In the genomic region with DNA sequence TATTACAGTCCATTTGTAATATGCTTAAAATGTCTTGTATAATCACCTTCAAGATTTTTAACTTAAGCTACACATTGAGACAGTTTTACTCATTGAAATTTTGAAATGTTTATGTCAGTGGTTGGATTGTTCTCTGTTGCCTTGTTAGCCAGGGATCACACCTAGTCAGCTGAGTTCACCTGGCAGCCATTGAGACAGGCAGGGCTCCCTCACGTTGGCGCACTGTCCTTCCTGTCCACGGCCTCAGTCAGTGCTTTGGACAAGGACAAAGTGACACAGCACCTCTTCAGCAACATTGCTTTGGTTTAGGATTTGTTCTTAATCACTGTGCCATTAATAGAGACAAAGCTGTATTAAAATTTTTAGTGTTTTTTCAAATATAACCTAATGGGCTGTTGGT, we compare ENCODE assay signal across 22 mouse cellular contexts.
DNase-seq lines count a peak whose midpoint lies in the region; TF ChIP-seq lines count a peak whose summit lies in the region.
"Had no signal": no experiment of that assay in that cellular context is flagged by ENCODE, and none has a peak within 500 bp of the region (broad histone marks: within the 10 kb centered on the region; RNA-seq: fewer than 3 reads in every experiment).

No protein-coding gene starts in this region.

- intact Hi-C loops in gastrocnemius, adult 2 months (cut with DNase I) = loop anchor here (5.0 kb wide), 1 partner anchor 448 kb away; no protein-coding TSS in a partner anchor
- intact Hi-C loops in heart, postnatal 36 days (cut with DNase I) = loop anchor here (2.0 to 5.0 kb wide), 3 partner anchors 408 to 590 kb away; no protein-coding TSS in a partner anchor

- H3K4me3 ChIP-seq in gastrocnemius, adult 2 months = no peak overlapping the region; the same call in 1 of the 2 replicates
- H3K4me3 ChIP-seq in heart, embryonic 10.5 days = no peak overlapping the region
- H3K4me3 ChIP-seq: embryonic facial prominence, embryonic 15.5 days; erythroblast, embryonic 14.5 days; forebrain, embryonic 10.5 days; heart, embryonic 15.5 days; hindbrain, embryonic 13.5 days; intestine, embryonic 15.5 days had no signal

- no peak for TF ChIP-seq CTCF in gastrocnemius, adult 2 months (IDR thresholded peaks at IDR 0.05)

- peaks cover 10% of the 10 kb centered on the region; the same call in 1 of the 2 replicates for H3K4me1 ChIP-seq in heart, embryonic 10.5 days
- H3K4me1 ChIP-seq: embryonic facial prominence, embryonic 15.5 days; hindbrain, embryonic 13.5 days had no signal

- H3K27ac ChIP-seq in gastrocnemius, adult 2 months = peak overlapping the region; percentile 76
- H3K27ac ChIP-seq in heart, embryonic 10.5 days = no peak overlapping the region
- H3K27ac ChIP-seq: embryonic facial prominence, embryonic 15.5 days; forebrain, embryonic 10.5 days; heart, embryonic 15.5 days; hindbrain, embryonic 13.5 days; intestine, embryonic 15.5 days had no signal

- no peaks in the 10 kb centered on the region for H3K27me3 ChIP-seq in heart, embryonic 10.5 days (ENCODE audit: insufficient read depth, poor library complexity, severe bottlenecking)
- H3K27me3 ChIP-seq: CH12.LX; embryonic facial prominence, embryonic 15.5 days; heart, embryonic 15.5 days; hindbrain, embryonic 13.5 days; intestine, embryonic 15.5 days; Patski had no signal

- no peaks in the 10 kb centered on the region for H3K9me3 ChIP-seq in heart, embryonic 10.5 days
- H3K9me3 ChIP-seq: embryonic facial prominence, embryonic 15.5 days; forebrain, embryonic 10.5 days; heart, embryonic 15.5 days; hindbrain, embryonic 13.5 days; intestine, embryonic 15.5 days had no signal

- WGBS in heart, embryonic 10.5 days = 87% methylated on average over 3 of the region's 3 CpGs

- H3K36me3 ChIP-seq in heart, embryonic 10.5 days = no peaks in the 10 kb centered on the region
- H3K36me3 ChIP-seq: embryonic facial prominence, embryonic 15.5 days; forebrain, embryonic 10.5 days; heart, embryonic 15.5 days; hindbrain, embryonic 13.5 days; intestine, embryonic 15.5 days had no signal

- peak; percentile 43 for DNase-seq in gastrocnemius, adult 2 months
- DNase-seq in gastrocnemius, adult 8-10 months (ENCODE audit: low spot score in 2 of 2) = no peak
- peak; percentile 37 to 64 for DNase-seq in heart, adult 9 months (ENCODE audit: low spot score in 2 of 2)
- DNase-seq in heart, embryonic 10.5 days (ENCODE audit: low spot score) = no peak
- DNase-seq in heart, postnatal 36 days = peak; percentile 26 to 43
- DNase-seq in layer of hippocampus, adult 11-12 months (ENCODE audit: low spot score) = no peak
- no peak for DNase-seq in frontal cortex, postnatal 14 days (ENCODE audit: low spot score in 2 of 2)
- DNase-seq: adrenal gland, adult 8-10 months; cerebellum, adult 11 months; cerebellum, adult 8-10 months; cerebellum, postnatal 14 days; embryo, embryonic 11 days; gastrocnemius, postnatal 14 days; kidney, adult 18-20 months had no signal

Comparison
In these comparisons a context has a peak if more than half of its experiments do, and no peak if none do; other contexts are left out.
1. DNase-seq: peak in gastrocnemius, adult 2 months (single experiment), heart, adult 9 months (2 of 2) and heart, postnatal 36 days (2 of 2); none in gastrocnemius, adult 8-10 months (0 of 2), heart, embryonic 10.5 days (single experiment), layer of hippocampus, adult 11-12 months (single experiment) and frontal cortex, postnatal 14 days (0 of 2).